9 mouse cellular contexts compared by ENCODE assay signal in the genomic region with DNA sequence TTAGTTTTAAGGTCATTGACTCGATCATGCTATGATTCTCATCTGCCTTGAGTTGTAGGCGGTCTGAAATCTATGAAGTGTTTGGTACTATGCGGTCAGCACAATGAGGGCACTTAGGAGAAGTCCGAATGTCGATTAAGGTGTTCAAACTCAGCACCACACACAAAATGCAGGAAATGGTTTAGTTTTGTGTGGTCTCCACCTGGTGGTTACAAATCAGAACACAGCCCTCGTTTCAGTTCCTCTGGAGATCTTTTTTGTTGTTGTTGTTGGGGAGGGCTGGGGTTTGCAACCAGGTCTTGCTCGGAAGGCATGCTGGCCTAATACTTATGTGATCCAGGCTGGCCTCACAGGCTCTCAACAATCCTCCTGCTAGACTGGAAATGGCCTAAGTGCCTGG. TPM values are rescaled to one million over a fixed set of nuclear protein-coding genes. Genes with fewer than 3 reads are reported as not detected.
DNase-seq lines count a peak whose midpoint lies in the region; ATAC-seq lines count a peak whose summit lies in the region.
"Had no signal": no experiment of that assay in that cellular context is flagged by ENCODE, and none has a peak within 500 bp of the region (broad histone marks: within the 10 kb centered on the region; RNA-seq: fewer than 3 reads in every experiment).

No protein-coding gene starts in this region.

- DNase-seq in kidney, adult 9 months = peak; percentile 52
- peak; percentile 3 to 23 for DNase-seq in CD8-positive naive resting alpha-beta T cell, adult 2 months (ENCODE audit: low read depth in 2 of 2, low spot score in 2 of 2)
- peak; percentile 67 for DNase-seq in R1 (ENCODE audit: low read depth, low spot score)
- DNase-seq in neural tube, embryonic 10.5 days (ENCODE audit: extremely low spot score, low spot score) = no peak

- no peaks in the 10 kb centered on the region for H3K27me3 ChIP-seq in kidney, embryonic 15.5 days
- H3K27me3 ChIP-seq in midbrain, embryonic 16.5 days (ENCODE audit: control insufficient read depth, insufficient read depth, low read depth, low read length) = no peaks in the 10 kb centered on the region

- H3K4me3 ChIP-seq in kidney, embryonic 15.5 days (replicated peaks) = no peak overlapping the region
- H3K4me3 ChIP-seq in midbrain, embryonic 16.5 days (ENCODE audit: low read depth, low read length) = no peak overlapping the region
- H3K4me3 ChIP-seq: myocyte had no signal

- no peak overlapping the region for H3K9ac ChIP-seq in kidney, embryonic 15.5 days
- H3K9ac ChIP-seq in midbrain, embryonic 16.5 days (ENCODE audit: low read depth, low read length) = no peak overlapping the region

- no peak overlapping the region for H3K4me2 ChIP-seq in kidney, embryonic 15.5 days
- H3K4me2 ChIP-seq in midbrain, embryonic 16.5 days (ENCODE audit: low read length) = no peak overlapping the region

- no peak overlapping the region for H3K27ac ChIP-seq in kidney, embryonic 15.5 days
- no peak overlapping the region for H3K27ac ChIP-seq in midbrain, embryonic 16.5 days (ENCODE audit: low read length)

- no peak for ATAC-seq in kidney, embryonic 15.5 days (replicated peaks; ENCODE audit: low FRiP score)
- peak; percentile 80 for ATAC-seq in inflammation-experienced regulatory T-cells, adult 6 months
- peak; percentile 66 for ATAC-seq in megakaryocyte, adult 5-6 weeks (ENCODE audit: poor library complexity, severe bottlenecking)
- no peak for ATAC-seq in midbrain, embryonic 16.5 days

- 70% methylated on average over 7 of the region's 7 CpGs for WGBS in kidney, embryonic 15.5 days
- 74% methylated on average over 7 of the region's 7 CpGs for WGBS in midbrain, embryonic 16.5 days

- no peaks in the 10 kb centered on the region for H3K4me1 ChIP-seq in kidney, embryonic 15.5 days
- no peaks in the 10 kb centered on the region for H3K4me1 ChIP-seq in midbrain, embryonic 16.5 days (ENCODE audit: control insufficient read depth, insufficient read depth, low read length)

- H3K36me3 ChIP-seq in kidney, embryonic 15.5 days = no peaks in the 10 kb centered on the region
- no peaks in the 10 kb centered on the region for H3K36me3 ChIP-seq in midbrain, embryonic 16.5 days (ENCODE audit: control insufficient read depth, insufficient read depth, low read length)

- no peaks in the 10 kb centered on the region for H3K9me3 ChIP-seq in kidney, embryonic 15.5 days (replicated peaks)
- no peaks in the 10 kb centered on the region for H3K9me3 ChIP-seq in midbrain, embryonic 16.5 days (replicated peaks; ENCODE audit: control insufficient read depth, low read length, poor library complexity, severe bottlenecking)

RNA-seq across cellular contexts. Expression of gene Eif2a, which starts 34.8 kb away (rescaled TPM):
- polyA plus RNA-seq in kidney, embryonic 15.5 days (2015; fragmentation: Nextera tagmentation; extraction: Ambion mirVana) = 56.3 and 58.0 TPM in 2 replicates
- 10 to 100 TPM; 63.0 to 73.7 (median 67.5) TPM for polyA plus RNA-seq in inflammation-experienced regulatory T-cells, adult 6 months (2017; shearing (Covaris generic))
- 122 and 151 TPM in 2 replicates for total RNA-seq in megakaryocyte, adult 5-6 weeks (2015)
- total RNA-seq in megakaryocyte, adult 5-6 weeks (2017) = 75.9 and 80.9 TPM in 2 replicates
- polyA plus RNA-seq in midbrain, embryonic 16.5 days (2015; fragmentation: Nextera tagmentation; extraction: Ambion mirVana) = 33.4 and 33.9 TPM in 2 replicates

RNA-seq across cellular contexts. Expression of gene Serp1, which starts 34.9 kb away (rescaled TPM):
- polyA plus RNA-seq in kidney, embryonic 15.5 days (2015; fragmentation: Nextera tagmentation; extraction: Ambion mirVana) = 139 and 150 TPM in 2 replicates
- 10 to 100 TPM; 40.4 to 51.7 (median 46.0) TPM for polyA plus RNA-seq in inflammation-experienced regulatory T-cells, adult 6 months (2017; shearing (Covaris generic))
- total RNA-seq in megakaryocyte, adult 5-6 weeks (2015) = 189 and 218 TPM in 2 replicates
- 208 and 222 TPM in 2 replicates for total RNA-seq in megakaryocyte, adult 5-6 weeks (2017)
- 48.5 and 52.4 TPM in 2 replicates for polyA plus RNA-seq in midbrain, embryonic 16.5 days (2015; fragmentation: Nextera tagmentation; extraction: Ambion mirVana)

Comparison
In these comparisons a context has a peak if more than half of its experiments do, and no peak if none do; other contexts are left out.
1. ATAC-seq: peak in inflammation-experienced regulatory T-cells, adult 6 months (single experiment) and megakaryocyte, adult 5-6 weeks (single experiment); none in kidney, embryonic 15.5 days (single experiment) and midbrain, embryonic 16.5 days (single experiment).